Mouse (Mus musculus): ENCODE measurements around the gene Phactr4.
"Not testable (repeated sequence)": the region's sequence is repeated elsewhere in the genome, so short reads cannot be mapped to it uniquely, and the experiment has no call there.

The Phactr4 gene

GRCm38 (mm10) chr4:132421923-132422782 is at the start of gene Phactr4:
TSS of gene Phactr4 (minus strand) at chr4:132422489.
- DNase-seq: peak; percentile 86

GRCm38 (mm10) chr4:132469873-132470272 is 47.6 kb upstream of the Phactr4 start:
- DNase-seq: no peak

GRCm38 (mm10) chr4:132464255-132464613 is 41.9 kb upstream of the Phactr4 start:
- no peak for DNase-seq

GRCm38 (mm10) chr4:132463430-132464254 is 41.4 kb upstream of the Phactr4 start, which contains the start of gene Med18:
TSS of gene Med18 (minus strand) at chr4:132463921.
- DNase-seq: peak; percentile 95

- DNase-seq: no peak
Observed at GRCm38 (mm10) chr4:132462836-132463235, 40.5 kb upstream of the Phactr4 start.

- no peak for DNase-seq
Observed at GRCm38 (mm10) chr4:132460225-132460624, 37.9 kb upstream of the Phactr4 start.

- DNase-seq: no peak
Observed at GRCm38 (mm10) chr4:132455561-132455960, 33.3 kb upstream of the Phactr4 start.

GRCm38 (mm10) chr4:132455146-132455545 is 32.9 kb upstream of the Phactr4 start:
- no peak for DNase-seq

- no peak for DNase-seq
Observed at GRCm38 (mm10) chr4:132454216-132454615, 31.9 kb upstream of the Phactr4 start.

GRCm38 (mm10) chr4:132449778-132450177 is 27.5 kb upstream of the Phactr4 start:
- no peak for DNase-seq

GRCm38 (mm10) chr4:132446105-132446504 is 23.8 kb upstream of the Phactr4 start:
- DNase-seq: no peak

GRCm38 (mm10) chr4:132444516-132444915 is 22.2 kb upstream of the Phactr4 start:
- no peak for DNase-seq

- DNase-seq: no peak
Observed at GRCm38 (mm10) chr4:132437857-132438256, 15.6 kb upstream of the Phactr4 start.

GRCm38 (mm10) chr4:132432717-132433372 is 10.6 kb upstream of the Phactr4 start:
- DNase-seq: no peak

- no peak for DNase-seq
Observed at GRCm38 (mm10) chr4:132428022-132428542, 5.8 kb upstream of the Phactr4 start.

GRCm38 (mm10) chr4:132427493-132427892 is 5.2 kb upstream of the Phactr4 start:
- DNase-seq: no peak

- DNase-seq: no peak
Observed at GRCm38 (mm10) chr4:132426021-132426420, 3.7 kb upstream of the Phactr4 start.

GRCm38 (mm10) chr4:132424765-132425164 is 2.5 kb upstream of the Phactr4 start:
- peak; percentile 19 for DNase-seq

- DNase-seq: peak; percentile 26
Observed at GRCm38 (mm10) chr4:132421556-132421922, 750 bp downstream of the Phactr4 start.

- DNase-seq: no peak
Observed at GRCm38 (mm10) chr4:132420471-132420870, 1.8 kb downstream of the Phactr4 start.

- DNase-seq: no peak
Observed at GRCm38 (mm10) chr4:132415966-132416365, 6.3 kb downstream of the Phactr4 start.

GRCm38 (mm10) chr4:132413257-132413656 is 9.0 kb downstream of the Phactr4 start:
- DNase-seq: not testable (repeated sequence)

Measured in thymus, postnatal 14 days (tissue).